Mouse (Mus musculus): ENCODE measurements around the gene Bcl3.

Gene Bcl3

DNA sequence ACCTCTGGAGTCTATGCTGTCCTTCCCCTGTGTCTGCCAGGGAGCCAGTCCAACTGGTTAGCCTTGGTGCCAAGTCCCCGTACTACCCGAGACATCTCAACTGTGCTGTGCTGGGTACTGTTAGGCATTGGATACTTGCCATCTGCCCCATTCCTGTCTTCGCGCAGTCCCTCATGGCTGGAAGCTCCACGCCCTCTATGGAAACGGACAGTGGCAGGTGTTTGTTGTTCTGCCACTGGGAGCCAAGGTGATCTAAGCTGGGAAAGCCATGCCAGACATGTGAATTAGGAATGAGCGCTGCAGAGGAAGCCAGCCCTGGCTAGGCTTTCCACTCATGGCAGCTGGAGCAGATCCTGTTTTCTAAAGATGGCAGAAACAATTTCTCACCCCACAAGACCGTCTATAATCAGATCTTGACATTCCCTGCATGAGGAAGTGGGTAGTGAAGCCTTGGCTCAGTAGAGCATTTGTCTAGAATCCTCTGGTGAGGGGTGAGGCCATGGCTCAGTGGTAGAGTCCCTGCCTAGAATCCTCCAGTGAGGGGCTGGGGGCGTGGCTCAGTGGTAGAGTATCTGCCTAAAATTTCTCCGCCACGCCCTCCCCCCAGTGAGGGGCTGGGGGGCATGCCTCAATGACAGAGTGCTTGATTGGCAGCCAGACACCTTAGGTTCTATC, 45.4 kb downstream of the Bcl3 start:
- no peak for DNase-seq (ENCODE audit: low read depth, low spot score)
- no peaks in the 10 kb centered on the region for H3K27me3 ChIP-seq (ENCODE audit: control insufficient read depth, insufficient read depth, low read length, poor library complexity, severe bottlenecking)
- no peaks in the 10 kb centered on the region for H3K36me3 ChIP-seq (ENCODE audit: control insufficient read depth, insufficient read depth, low read length, poor library complexity, severe bottlenecking)

DNA sequence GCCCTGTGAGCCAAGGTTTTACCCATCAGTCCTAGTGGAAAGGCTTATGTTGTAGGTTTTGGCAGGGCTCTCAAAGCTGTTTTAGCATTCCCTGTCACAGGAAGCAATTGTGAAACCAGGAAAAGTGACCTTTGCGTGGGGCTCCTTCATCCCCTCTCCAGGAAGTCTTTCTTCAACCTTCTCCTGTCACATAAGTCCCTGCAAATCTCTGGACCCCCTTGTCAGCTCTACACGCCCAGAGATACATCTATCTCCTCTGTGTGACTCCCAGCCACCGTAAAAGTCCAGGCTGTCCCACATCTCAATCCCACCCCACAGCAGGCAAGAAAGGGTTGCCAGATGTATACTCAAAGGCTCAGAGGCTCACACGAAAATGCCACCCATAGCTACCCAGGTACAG, 50.9 kb downstream of the Bcl3 start:
- H3K36me3 ChIP-seq (ENCODE audit: control insufficient read depth, insufficient read depth, low read length, poor library complexity, severe bottlenecking) = no peaks in the 10 kb centered on the region
- DNase-seq (ENCODE audit: low read depth, low spot score) = no peak

DNA sequence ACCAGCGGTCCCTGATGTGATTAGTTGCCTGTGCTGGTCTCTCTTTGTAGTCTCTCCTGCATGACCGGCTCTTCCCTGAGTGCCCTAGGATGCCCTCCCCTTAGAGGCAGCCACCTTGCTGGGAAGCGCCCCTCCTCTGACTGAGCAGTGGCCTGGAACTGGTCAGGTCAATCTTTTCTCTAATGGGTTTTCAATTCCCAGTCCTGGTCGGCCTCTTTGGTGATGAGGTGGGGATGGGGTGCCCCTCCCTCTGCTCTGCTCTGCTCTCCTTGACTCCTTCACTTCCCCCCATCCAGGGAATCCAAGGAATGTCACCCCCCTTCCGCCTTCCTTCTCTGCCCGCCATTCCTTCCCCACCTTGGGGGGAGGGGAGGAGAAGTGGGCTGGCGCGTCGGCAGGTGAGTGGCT, 51.6 kb downstream of the Bcl3 start, which contains the start of gene Bcam:
Gene Bcam (minus strand): TSS at position 33 of the 408 bp plus-strand sequence.
- no peaks in the 10 kb centered on the region for H3K36me3 ChIP-seq (ENCODE audit: control insufficient read depth, insufficient read depth, low read length, poor library complexity, severe bottlenecking)
- no peaks in the 10 kb centered on the region; the same call in 1 of the 2 replicates for H3K27me3 ChIP-seq (ENCODE audit: control insufficient read depth, insufficient read depth, low read length, poor library complexity, severe bottlenecking)
- no peak for DNase-seq (ENCODE audit: low read depth, low spot score)

More for the DNA sequence above, 50.9 kb downstream of the Bcl3 start:
- H3K27me3 ChIP-seq (ENCODE audit: control insufficient read depth, insufficient read depth, low read length, poor library complexity, severe bottlenecking) = no peaks in the 10 kb centered on the region; the same call in 1 of the 2 replicates

DNA sequence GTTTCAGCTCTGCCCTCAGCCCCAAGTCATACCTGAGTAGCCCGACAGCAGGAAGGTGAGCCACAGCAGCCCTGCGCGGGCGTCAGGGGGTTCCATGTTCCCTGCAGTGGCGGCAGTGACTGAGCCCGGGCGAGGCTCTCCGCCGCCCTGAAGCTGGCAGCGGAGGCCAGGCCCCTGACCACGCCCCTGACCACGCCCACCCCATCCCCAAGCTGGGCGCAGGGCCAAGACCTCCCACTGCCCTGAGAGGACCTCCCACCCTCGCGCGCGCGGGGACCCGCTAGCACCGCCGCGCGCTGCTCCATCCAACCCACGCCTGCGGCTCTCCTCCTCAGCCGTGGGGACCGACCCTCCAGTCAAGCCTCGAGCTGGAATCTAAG, 52.2 kb downstream of the Bcl3 start:
- DNase-seq (ENCODE audit: low read depth, low spot score) = peak; percentile 49
- Histone ChIP-seq H3K27me3 (ENCODE audit: control insufficient read depth, insufficient read depth, low read length, poor library complexity, severe bottlenecking) (no peaks in the 10 kb centered on the region; the same call in 1 of the 2 replicates), H3K36me3 (ENCODE audit: control insufficient read depth, insufficient read depth, low read length, poor library complexity, severe bottlenecking) (no peaks in the 10 kb centered on the region)

DNA sequence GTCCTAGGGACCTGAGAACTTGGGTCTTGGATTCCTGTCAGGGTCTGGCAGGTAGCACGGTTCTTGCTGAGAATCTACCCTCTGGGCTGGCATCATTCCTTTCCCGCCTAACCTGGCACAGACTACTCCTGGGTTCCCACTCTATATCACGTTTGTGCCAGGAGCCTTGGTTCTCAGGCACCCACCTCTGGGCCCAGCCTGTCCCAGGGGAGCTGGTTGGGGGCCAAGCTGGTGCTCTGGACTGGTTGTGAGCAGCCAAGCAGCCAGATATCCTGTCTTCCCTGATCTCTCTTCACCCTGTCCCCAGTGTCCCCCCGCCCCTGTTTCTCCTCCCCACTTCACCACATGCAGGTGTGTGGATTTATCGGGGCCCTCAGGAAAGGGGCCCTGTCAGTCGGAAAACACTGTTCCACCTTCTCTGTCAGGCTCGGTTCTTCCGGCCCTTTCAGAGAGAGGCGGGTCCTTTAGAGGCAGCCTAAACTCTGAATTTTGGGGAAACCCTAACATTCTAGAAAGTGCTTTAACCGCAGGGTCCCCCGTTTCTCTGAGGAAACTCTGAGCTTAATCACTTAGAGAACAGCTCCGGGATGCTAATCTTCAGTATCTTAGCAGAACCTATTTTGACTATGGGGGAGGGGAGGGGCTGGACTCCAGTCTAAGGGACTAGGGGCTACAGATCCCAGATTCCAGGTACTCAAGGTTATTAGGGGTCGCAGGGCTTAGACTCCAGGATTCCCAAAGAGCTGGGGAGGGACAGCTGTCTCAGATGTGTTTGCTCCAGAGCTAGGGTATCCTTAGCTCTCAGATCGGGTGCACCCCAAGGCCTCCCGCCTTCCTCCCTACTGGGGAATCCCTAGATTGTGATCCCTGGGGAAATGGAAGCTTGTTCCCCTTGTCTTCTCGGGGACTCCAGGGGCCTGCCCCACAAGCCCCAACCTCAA, 52.9 kb downstream of the Bcl3 start:
- Histone ChIP-seq H3K36me3 (ENCODE audit: control insufficient read depth, insufficient read depth, low read length, poor library complexity, severe bottlenecking) (no peaks in the 10 kb centered on the region), H3K27me3 (ENCODE audit: control insufficient read depth, insufficient read depth, low read length, poor library complexity, severe bottlenecking) (no peaks in the 10 kb centered on the region; the same call in 1 of the 2 replicates)
- no peak for DNase-seq (ENCODE audit: low read depth, low spot score)

DNA sequence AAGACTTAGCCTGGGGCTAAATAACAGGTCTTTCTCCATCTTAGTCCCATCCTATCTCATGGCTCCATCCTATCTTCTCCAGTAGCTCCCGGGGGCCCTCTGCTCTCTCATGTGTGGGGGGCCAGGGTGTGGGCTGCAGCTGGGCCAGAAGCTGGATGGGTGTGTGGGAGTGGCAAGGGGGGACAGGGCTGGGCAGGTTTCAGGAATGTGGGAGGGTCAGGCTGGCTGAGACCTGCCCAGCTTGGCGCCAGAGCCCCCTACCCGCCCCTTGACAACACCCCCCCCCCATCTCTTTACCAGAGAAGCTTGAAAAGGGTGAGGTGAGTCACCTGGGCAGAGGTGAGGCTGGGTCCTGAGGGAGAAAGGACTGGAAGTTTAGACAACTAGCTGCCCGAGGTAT, 53.6 kb downstream of the Bcl3 start:
- no peaks in the 10 kb centered on the region; the same call in 1 of the 2 replicates for H3K27me3 ChIP-seq (ENCODE audit: control insufficient read depth, insufficient read depth, low read length, poor library complexity, severe bottlenecking)
- no peaks in the 10 kb centered on the region for H3K36me3 ChIP-seq (ENCODE audit: control insufficient read depth, insufficient read depth, low read length, poor library complexity, severe bottlenecking)
- no peak for DNase-seq (ENCODE audit: low read depth, low spot score)

DNA sequence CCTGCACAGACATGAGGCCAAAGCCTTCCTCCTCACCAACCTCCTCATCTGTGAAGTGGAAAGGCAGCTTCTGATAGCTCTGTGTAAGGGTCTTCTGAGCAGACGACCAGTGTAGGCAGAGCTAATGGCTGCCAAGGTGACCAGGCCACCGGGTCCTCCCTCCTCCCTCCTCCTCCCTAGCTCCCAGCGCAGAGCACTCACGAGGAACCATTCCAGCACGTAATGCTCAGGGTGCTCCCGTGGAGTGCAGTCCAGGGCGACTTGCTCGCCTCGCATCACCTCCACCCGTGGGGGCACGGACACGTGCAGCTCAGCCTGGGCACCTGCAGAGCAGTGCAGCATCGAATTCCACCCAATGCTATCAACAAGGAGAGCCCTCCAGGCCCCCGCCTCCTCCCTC, 54.3 kb downstream of the Bcl3 start:
- no peak for DNase-seq (ENCODE audit: low read depth, low spot score)
- H3K36me3 ChIP-seq (ENCODE audit: control insufficient read depth, insufficient read depth, low read length, poor library complexity, severe bottlenecking) = no peaks in the 10 kb centered on the region
- no peaks in the 10 kb centered on the region; the same call in 1 of the 2 replicates for H3K27me3 ChIP-seq (ENCODE audit: control insufficient read depth, insufficient read depth, low read length, poor library complexity, severe bottlenecking)

DNA sequence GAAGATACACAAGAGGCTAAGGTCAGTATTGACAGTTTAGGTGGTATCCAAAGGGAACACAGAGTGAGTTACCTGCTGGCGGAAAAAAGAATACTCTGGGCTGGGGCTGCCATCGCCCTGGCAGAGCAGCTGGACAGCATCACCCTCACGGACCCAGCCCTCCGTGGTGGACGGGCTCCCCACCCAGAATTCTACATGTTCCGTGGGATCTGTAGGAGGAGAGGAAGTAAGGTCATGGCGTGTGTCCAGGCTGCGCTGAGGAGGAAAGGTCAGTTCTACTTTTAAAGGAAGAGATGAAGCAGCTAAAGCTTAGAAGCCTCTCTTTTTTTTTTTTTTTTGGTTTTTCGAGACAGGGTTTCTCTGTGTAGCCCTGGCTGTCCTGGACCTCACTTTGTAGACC, 58.0 kb downstream of the Bcl3 start:
- DNase-seq (ENCODE audit: low read depth, low spot score) = no peak
- Histone ChIP-seq H3K27me3 (ENCODE audit: control insufficient read depth, insufficient read depth, low read length, poor library complexity, severe bottlenecking) (no peaks in the 10 kb centered on the region; the same call in 1 of the 2 replicates), H3K36me3 (ENCODE audit: control insufficient read depth, insufficient read depth, low read length, poor library complexity, severe bottlenecking) (no peaks in the 10 kb centered on the region)

DNA sequence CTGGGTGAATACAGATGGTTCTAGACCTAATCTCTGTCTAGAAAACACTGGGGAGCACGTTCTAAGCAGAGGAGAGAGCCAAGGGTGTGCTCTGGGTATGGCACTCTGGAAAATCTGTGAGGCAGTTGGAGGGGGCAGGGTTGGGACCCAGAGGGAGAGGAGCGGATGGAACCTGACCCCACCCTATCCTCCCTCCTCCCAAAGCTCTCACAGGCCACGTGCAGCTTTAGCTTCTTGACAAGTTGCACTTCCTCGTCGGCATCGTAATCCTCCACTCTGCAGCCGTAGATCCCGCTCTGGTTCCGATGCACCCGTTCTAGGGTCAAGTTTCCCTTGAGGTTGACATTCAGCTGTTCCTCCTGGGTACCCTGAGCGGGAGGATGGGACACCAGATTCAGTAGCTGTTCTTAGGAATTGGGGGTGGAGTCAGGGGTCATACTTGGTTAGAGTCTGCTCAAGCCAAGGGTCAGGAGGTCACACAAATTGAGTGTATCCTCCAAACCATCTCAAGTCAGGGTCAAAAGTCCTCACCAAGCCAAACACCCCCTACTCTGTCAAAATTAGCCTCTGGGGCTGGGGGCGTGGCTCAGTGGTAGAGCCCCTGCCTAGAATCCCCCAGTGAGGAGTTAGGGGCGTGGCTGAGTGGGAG, 58.6 kb downstream of the Bcl3 start:
- no peaks in the 10 kb centered on the region for H3K36me3 ChIP-seq (ENCODE audit: control insufficient read depth, insufficient read depth, low read length, poor library complexity, severe bottlenecking)
- no peak for DNase-seq (ENCODE audit: low read depth, low spot score)

DNA sequence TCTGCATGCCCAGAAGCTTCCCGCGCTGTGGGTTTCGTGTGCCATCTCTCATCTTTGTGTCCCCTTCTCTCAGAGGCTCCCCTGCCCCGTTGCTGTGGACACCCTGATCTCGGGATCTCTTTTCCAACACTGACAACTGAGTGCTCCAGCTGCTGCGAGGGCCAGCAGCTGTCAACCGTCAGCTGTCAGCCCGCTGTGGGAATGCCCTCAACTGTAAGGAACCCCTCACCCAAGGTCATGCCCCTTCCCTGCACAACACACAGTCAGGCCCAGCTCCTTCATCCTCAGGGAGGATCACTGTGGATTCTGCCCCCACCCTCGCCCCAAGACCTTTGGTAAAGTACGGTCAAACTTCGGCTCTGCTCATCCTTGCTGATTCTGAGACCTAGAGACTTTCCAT, 60.3 kb downstream of the Bcl3 start:
- Histone ChIP-seq H3K27me3 (ENCODE audit: control insufficient read depth, insufficient read depth, low read length, poor library complexity, severe bottlenecking) (no peaks in the 10 kb centered on the region; the same call in 1 of the 2 replicates), H3K36me3 (ENCODE audit: control insufficient read depth, insufficient read depth, low read length, poor library complexity, severe bottlenecking) (no peaks in the 10 kb centered on the region)
- DNase-seq (ENCODE audit: low read depth, low spot score) = no peak

More for the DNA sequence above, 58.6 kb downstream of the Bcl3 start:
- no peaks in the 10 kb centered on the region; the same call in 1 of the 2 replicates for H3K27me3 ChIP-seq (ENCODE audit: control insufficient read depth, insufficient read depth, low read length, poor library complexity, severe bottlenecking)

DNA sequence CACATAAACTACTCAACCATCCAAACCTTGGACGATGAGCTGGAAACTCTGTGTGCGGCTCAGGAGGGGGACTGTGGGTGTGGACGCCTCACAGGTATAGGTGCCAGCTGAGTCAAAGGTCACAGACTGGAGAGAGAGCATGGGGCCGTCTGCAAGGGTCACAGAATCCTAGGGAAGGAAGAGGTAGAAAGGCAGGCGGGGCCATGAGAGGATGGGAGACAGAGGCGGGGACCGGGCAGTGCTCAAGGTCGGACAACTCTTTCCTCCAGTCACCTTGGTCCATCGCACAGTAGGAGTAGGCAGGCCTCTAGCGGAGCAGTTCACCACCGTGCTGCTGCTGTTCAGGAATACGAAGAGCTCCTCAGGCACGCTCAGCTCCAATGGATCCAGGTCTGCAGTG, 62.5 kb downstream of the Bcl3 start:
- Histone ChIP-seq H3K27me3 (ENCODE audit: control insufficient read depth, insufficient read depth, low read length, poor library complexity, severe bottlenecking) (no peaks in the 10 kb centered on the region; the same call in 1 of the 2 replicates), H3K36me3 (ENCODE audit: control insufficient read depth, insufficient read depth, low read length, poor library complexity, severe bottlenecking) (no peaks in the 10 kb centered on the region)
- DNase-seq (ENCODE audit: low read depth, low spot score) = no peak

DNA sequence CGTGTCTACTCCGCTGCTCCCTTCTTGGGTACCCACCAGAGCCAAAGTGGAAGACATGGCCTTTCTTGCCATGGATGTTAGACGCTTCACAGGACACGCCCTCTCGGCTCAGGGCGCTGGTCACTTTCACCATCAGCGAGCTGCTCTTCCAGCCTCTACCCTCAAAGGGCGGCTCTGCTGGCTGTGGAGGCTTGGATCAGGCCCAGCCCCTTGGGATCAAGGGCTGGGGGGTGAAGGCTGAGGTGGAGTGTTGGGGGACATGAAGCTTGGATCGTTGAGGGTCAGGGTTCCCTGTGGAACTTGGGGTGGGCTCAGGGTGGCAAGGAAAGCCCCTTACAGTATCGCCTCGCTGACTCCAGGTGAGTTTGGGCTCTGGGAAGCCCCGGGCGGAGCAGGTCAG, 63.9 kb downstream of the Bcl3 start:
- DNase-seq (ENCODE audit: low read depth, low spot score) = no peak
- peaks cover 2% of the 10 kb centered on the region; the same call in 1 of the 2 replicates for H3K27me3 ChIP-seq (ENCODE audit: control insufficient read depth, insufficient read depth, low read length, poor library complexity, severe bottlenecking)
- no peaks in the 10 kb centered on the region for H3K36me3 ChIP-seq (ENCODE audit: control insufficient read depth, insufficient read depth, low read length, poor library complexity, severe bottlenecking)
